Mouse (Mus musculus): Measurements from ENCODE around the gene Efcc1.

DNA sequence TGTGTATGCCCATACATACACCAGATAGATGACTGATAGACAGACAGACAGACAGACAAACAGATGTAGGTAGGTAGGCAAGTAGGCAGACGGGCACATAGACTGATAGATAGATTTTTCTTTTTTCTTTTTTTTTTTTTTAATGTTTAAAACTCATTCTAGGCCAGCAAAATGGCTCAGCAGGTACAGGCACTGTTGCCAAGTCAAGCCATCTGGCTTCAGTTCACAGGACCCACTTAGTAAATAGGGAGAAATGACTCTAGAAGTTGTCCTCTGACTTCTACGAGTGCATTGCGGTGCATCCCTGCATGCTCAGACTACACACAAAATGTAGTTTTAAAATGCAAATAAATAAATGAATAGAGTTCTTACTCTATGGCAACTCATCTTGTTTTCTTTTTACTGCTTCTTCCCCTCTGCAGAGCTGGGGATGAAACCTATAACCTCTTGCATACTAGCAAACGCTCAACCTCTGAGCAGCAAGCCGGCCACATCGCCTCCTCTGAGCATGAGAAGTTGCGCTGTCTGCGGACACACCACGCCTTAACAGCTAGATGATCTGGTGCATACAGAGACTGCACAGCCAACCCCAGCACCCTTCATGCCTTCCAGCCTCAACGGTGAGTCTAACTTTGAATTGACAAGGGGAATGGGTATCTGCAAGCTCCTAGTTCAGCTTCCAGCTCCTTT, 63.3 kb downstream of the Efcc1 start:
- no peak for TF ChIP-seq CTCF (IDR thresholded peaks at IDR 0.05; ENCODE audit: control insufficient read depth, insufficient read depth, low read length)
- no peak for TF ChIP-seq POLR2A (IDR thresholded peaks at IDR 0.05; ENCODE audit: borderline replicate concordance, control insufficient read depth, low read depth, low read length)

All from bone marrow, adult 2 months (tissue).